Mouse (Mus musculus) layer of hippocampus, adult 11-12 months (tissue): ENCODE data around the gene Rapgef6.

Experiments used
- DNase-seq: peaks from one replicate; pipeline ENCODE4 v3.0.0; 2022; ENCODE audit warnings: low spot score

The Rapgef6 gene

DNA sequence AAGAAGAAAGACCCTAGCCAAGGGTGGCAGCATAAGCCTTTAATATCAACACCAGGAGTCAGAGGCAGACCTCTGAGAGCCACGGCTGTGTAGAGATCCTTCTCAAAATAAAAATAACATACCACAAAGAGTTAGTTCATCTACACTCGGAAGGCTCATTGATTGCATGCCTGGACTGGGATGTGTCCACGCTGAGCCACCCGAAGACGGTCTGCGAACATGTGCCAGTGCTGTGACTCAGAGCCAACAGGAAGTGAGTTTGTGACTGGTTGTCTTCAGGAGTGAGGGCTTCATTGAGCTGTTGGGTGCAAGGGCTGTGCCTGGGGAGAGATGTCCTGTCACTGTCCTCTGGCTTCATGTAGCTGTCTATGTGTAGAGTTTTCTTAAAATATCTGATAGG is 171.0 kb downstream of the Rapgef6 start:
- no peak for DNase-seq

- no peak for DNase-seq
Observed at GRCm38 (mm10) chr11:54694291-54694690, 171.6 kb downstream of the Rapgef6 start.

- no peak for DNase-seq
Observed at GRCm38 (mm10) chr11:54695951-54696350, 173.3 kb downstream of the Rapgef6 start.

- DNase-seq = no peak
Observed at GRCm38 (mm10) chr11:54697611-54698010, 175.0 kb downstream of the Rapgef6 start.

GRCm38 (mm10) chr11:54698636-54699035 is 176.0 kb downstream of the Rapgef6 start:
- no peak for DNase-seq

GRCm38 (mm10) chr11:54699972-54700371 is 177.3 kb downstream of the Rapgef6 start:
- no peak for DNase-seq

- DNase-seq = no peak
Observed at GRCm38 (mm10) chr11:54701848-54702247, 179.2 kb downstream of the Rapgef6 start.

GRCm38 (mm10) chr11:54703306-54703705 is 180.7 kb downstream of the Rapgef6 start:
- DNase-seq = peak; percentile 85

DNA sequence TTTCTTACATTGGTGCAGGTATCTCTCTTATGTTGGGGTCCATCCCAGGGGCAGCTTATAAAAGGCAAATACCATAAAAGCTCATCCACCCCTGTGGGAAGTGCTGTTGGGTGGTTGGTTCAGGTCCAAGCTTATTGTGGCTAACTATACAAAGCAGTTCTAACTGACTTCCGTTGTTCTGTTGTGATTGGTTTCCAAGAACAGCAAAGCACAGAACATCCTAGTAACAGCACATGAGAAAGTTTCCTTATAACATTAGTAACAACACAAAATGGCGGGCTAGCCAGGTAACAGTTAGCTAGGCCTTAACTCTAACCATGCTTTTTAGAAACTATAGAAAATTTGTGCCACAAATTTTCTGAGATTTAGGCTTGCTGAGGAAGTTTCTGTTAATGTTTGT is 185.5 kb downstream of the Rapgef6 start:
- DNase-seq = no peak

DNA sequence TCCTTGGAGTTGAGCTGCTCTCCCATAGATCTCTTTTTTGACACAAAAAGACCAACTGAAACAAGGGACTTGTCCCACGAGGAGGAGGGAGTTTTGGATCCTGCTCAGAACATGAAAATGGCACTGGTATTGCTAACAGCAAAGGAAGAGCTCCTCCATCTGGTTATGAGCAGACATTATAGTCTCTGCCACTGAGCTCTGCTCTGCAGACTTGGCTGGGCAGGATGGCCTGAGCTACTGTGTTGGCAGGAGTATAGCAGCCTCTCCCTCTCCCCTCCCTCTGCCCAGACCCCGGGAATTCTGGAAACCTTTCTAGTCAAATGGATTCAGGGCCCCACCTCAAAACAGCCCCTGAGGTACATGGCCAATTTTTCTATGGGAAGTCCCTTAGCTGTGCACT is 187.0 kb downstream of the Rapgef6 start:
- DNase-seq = no peak

DNA sequence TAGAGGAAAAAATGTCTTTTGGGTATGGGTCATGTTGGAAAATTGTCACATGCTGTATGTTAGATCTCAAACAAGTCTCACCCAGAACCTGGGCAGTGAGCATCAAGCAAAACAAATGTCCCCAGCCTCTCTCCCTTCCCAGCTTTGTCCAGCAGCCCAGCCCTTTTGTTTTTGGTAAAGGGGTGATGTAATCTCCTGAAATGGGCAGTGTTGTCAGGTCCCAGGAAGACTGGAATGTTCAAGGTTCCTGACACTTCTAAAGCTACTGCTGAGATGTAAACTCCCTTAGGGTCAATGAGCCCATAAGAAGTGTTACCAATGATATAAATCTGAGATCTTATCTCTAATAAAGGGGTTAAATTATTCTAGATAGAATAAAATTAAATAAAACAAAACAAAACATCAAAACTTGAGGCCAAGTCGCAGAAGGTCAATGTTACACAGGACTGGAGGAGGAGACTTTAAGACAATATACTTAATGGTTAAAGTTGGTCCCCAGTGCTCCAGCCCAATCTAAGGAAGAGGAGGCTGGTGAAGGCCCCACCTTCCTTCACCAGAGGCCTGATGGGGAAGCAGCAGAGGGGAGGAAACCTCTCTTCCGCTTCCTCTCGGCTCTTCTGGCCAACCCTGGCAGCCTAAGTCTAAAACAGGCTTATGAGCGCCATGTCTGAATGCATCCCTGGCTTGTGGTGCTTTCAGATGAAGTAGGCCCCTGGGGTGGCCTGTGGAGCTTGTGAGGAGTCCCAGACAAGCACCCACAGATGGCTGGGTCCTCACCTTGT is 188.1 kb downstream of the Rapgef6 start:
- no peak for DNase-seq

GRCm38 (mm10) chr11:54712849-54713248 is 190.2 kb downstream of the Rapgef6 start:
- DNase-seq = no peak

- DNase-seq = no peak
Observed at GRCm38 (mm10) chr11:54717893-54718292, 195.2 kb downstream of the Rapgef6 start.

GRCm38 (mm10) chr11:54718601-54719000 is 196.0 kb downstream of the Rapgef6 start:
- no peak for DNase-seq

DNA sequence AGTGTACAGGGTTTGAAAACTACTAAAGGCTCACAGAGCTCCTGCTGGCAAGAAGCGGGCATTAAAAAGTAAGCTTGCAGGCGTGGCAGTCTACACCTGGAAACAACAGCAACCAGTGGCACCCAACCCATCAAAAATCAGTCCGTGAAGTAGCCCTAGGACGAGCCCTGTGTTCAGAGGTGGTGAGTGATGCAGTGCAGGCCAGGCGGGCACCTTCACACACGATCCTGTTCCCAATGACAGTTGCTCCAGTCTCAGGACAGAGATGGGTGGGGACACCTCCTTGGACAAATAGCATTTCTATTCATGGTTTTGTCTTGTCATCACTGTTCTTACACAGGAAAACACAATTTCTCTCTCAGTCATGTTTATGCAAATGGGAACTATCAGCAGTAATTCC is 199.4 kb downstream of the Rapgef6 start:
- DNase-seq = no peak

- peak; percentile 79 for DNase-seq
Observed at GRCm38 (mm10) chr11:54724353-54725034, 201.8 kb downstream of the Rapgef6 start.

DNA sequence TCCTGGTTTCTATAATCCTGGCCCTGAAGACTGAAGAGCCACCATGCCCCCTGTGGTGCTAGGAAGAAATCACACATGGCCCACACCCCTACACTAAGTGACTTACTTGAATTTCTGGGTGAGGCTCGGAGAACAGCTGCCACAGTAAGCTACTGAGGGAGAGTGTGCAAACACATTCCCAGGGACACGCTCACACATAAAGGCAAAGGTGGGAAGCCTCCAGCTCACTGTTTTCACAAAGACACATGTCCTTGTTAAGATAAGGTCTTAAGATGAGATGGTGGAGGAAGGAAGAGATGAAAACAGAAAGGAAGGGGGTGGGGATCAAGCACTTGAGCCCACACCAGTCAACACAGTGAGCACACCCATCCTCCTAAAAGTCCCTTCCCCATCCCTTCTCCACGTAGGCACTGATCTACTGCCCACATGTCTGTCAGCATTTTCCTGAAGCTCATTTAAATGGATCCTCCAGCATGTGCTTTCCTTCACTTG is 204.0 kb downstream of the Rapgef6 start:
- DNase-seq = no peak

- DNase-seq = peak; percentile 59
Observed at GRCm38 (mm10) chr11:54727327-54727901, 204.8 kb downstream of the Rapgef6 start.

- no peak for DNase-seq
Observed at GRCm38 (mm10) chr11:54728371-54728770, 205.7 kb downstream of the Rapgef6 start.

DNA sequence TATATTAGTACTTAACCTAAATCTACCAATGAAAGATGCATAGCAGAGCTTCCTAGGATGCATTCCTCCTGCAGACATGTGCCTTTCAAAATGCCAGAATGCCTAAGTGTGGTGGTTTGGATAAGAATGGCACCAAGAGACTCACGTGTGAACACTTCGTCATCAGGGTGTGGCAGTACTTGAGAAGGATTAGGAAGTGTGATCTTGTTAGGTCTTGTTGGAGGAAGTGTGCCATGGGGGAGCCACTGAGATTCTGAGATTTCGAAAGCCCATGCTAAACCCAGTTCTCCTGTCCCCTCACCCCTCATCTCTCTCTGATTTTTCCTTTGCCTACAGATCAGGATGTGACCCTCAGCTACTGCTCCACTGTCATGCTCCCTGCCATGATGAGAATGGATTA is 206.7 kb downstream of the Rapgef6 start:
- no peak for DNase-seq

GRCm38 (mm10) chr11:54730931-54731330 is 208.3 kb downstream of the Rapgef6 start:
- DNase-seq = no peak

DNA sequence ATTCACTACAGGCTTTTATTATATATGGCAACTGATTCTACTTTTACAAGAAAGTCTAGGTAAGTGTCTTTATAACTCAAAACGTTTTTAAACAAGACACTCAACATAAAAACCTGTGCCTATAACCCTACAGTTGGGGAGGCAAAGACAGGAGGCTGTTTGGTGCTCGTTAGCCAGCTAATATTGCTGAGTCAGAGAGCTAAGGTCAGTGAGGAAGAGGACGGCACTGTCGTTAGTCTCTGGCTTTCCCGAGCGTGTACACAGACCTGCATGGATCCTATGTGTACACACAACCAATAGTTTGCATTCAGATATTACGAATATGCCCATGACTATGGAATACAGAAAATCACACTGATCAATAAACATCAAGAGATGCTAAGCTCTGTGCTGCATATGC is 208.7 kb downstream of the Rapgef6 start:
- DNase-seq = no peak

- DNase-seq = no peak
Observed at GRCm38 (mm10) chr11:54733546-54733945, 210.9 kb downstream of the Rapgef6 start.
